ENCODE assay signal across 25 mouse cellular contexts in the genomic region with DNA sequence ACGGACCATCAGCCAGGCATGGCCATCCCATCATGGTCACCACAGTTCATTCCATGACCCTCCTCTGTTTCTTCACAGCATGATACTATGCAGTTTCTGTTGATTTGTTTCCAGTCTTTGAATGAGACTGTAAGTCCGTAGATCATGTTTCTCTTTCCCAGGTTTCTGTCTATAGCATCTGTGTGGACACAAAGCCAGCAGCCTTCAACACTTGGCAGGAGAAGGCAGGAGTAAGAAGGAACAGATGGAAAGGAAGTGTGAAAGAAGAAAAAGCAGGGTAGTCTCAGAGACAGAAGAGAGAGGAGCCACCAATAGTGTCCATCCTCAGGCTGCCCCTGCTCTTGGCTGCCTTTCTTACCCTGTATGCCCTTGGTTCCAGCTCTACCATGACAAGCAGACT.
DNase-seq lines count a peak whose midpoint lies in the region; ATAC-seq lines count a peak whose summit lies in the region.
"Had no signal": no experiment of that assay in that cellular context is flagged by ENCODE, and none has a peak within 500 bp of the region (broad histone marks: within the 10 kb centered on the region; RNA-seq: fewer than 3 reads in every experiment).

No protein-coding gene starts in this region.

- H3K4me1 ChIP-seq in forebrain, embryonic 10.5 days, result peaks cover 8% of the 10 kb centered on the region; the same call in 1 of the 2 replicates
- H3K4me1 ChIP-seq in forebrain, embryonic 11.5 days (replicated peaks; ENCODE audit: control insufficient read depth, insufficient read depth, low read length), result no peaks in the 10 kb centered on the region
- no peaks in the 10 kb centered on the region for H3K4me1 ChIP-seq in heart, embryonic 11.5 days (ENCODE audit: control insufficient read depth, insufficient read depth, low read length)
- H3K4me1 ChIP-seq: embryonic facial prominence, embryonic 12.5 days; hindbrain, embryonic 12.5 days had no signal

- no peak overlapping the region for H3K4me3 ChIP-seq in forebrain, embryonic 10.5 days
- no peak overlapping the region for H3K4me3 ChIP-seq in forebrain, embryonic 11.5 days (ENCODE audit: low read depth, low read length)
- H3K4me3 ChIP-seq in heart, embryonic 11.5 days (ENCODE audit: low read depth, low read length), result no peak overlapping the region
- H3K4me3 ChIP-seq: embryonic facial prominence, embryonic 12.5 days; erythroblast, embryonic 14.5 days; heart, embryonic 10.5 days; hindbrain, embryonic 12.5 days; hindbrain, embryonic 15.5 days had no signal

- ATAC-seq in forebrain, embryonic 11.5 days (replicated peaks; ENCODE audit: low FRiP score), result no peak
- ATAC-seq in heart, embryonic 11.5 days (replicated peaks; ENCODE audit: insufficient number of reproducible peaks, low FRiP score, low TSS enrichment), result no peak
- ATAC-seq: forebrain, embryonic 14.5 days; forebrain, postnatal 0 days; intestine, postnatal 0 days; Patski had no signal

- DNase-seq in forebrain, embryonic 10.5 days (ENCODE audit: extremely low spot score, low spot score), result peak; percentile 5
- DNase-seq in forebrain, embryonic 11.5 days (ENCODE audit: low spot score), result no peak
- peak; percentile 41 to 43 for DNase-seq in heart, postnatal 10 days
- peak; percentile 10 for DNase-seq in right cerebral cortex, adult 18-20 months
- no peak for DNase-seq in right cerebral cortex, postnatal 14 days
- peak; percentile 38 for DNase-seq in brain, adult 2 months (ENCODE audit: low read depth, low spot score)
- DNase-seq in lung, postnatal 14 days, result no peak
- DNase-seq: adrenal gland, postnatal 10 days; adrenal gland, postnatal 36 days; cerebellum, adult 11 months; cerebellum, adult 2 months; cerebellum, postnatal 14 days; forebrain, postnatal 0 days; gastrocnemius, postnatal 10 days; heart, adult 11 months; kidney, adult 2 months had no signal

- H3K27ac ChIP-seq in forebrain, embryonic 10.5 days, result no peak overlapping the region
- H3K27ac ChIP-seq in forebrain, embryonic 11.5 days (ENCODE audit: low read depth, low read length), result no peak overlapping the region
- no peak overlapping the region for H3K27ac ChIP-seq in heart, embryonic 11.5 days (ENCODE audit: low read depth, low read length)
- H3K27ac ChIP-seq: embryonic facial prominence, embryonic 12.5 days; heart, embryonic 10.5 days; hindbrain, embryonic 12.5 days; hindbrain, embryonic 15.5 days had no signal

- no peaks in the 10 kb centered on the region for H3K36me3 ChIP-seq in forebrain, embryonic 10.5 days (replicated peaks)
- no peaks in the 10 kb centered on the region for H3K36me3 ChIP-seq in forebrain, embryonic 11.5 days (ENCODE audit: control insufficient read depth, insufficient read depth, low read length)
- no peaks in the 10 kb centered on the region for H3K36me3 ChIP-seq in heart, embryonic 11.5 days (ENCODE audit: control insufficient read depth, insufficient read depth, low read length)
- H3K36me3 ChIP-seq: embryonic facial prominence, embryonic 12.5 days; heart, embryonic 10.5 days; hindbrain, embryonic 12.5 days; hindbrain, embryonic 15.5 days had no signal

- H3K9me3 ChIP-seq in forebrain, embryonic 10.5 days, result no peaks in the 10 kb centered on the region
- H3K9me3 ChIP-seq in forebrain, embryonic 11.5 days (ENCODE audit: control insufficient read depth, low read length), result no peaks in the 10 kb centered on the region
- no peaks in the 10 kb centered on the region for H3K9me3 ChIP-seq in heart, embryonic 11.5 days (replicated peaks; ENCODE audit: control insufficient read depth, low read length)
- H3K9me3 ChIP-seq: embryonic facial prominence, embryonic 12.5 days; heart, embryonic 10.5 days; hindbrain, embryonic 12.5 days; hindbrain, embryonic 15.5 days had no signal

- intact Hi-C loops in heart, postnatal 10 days (cut with DNase I), result loop anchor here (5.0 kb wide), 1 partner anchor 54 kb away; no protein-coding TSS in a partner anchor

- WGBS in forebrain, embryonic 10.5 days, result 90% methylated on average over 2 of the region's 2 CpGs
- 88% methylated on average over 2 of the region's 2 CpGs for WGBS in forebrain, embryonic 11.5 days
- WGBS in heart, embryonic 11.5 days (ENCODE audit: insufficient replicate concordance), result 83% methylated on average over 2 of the region's 2 CpGs

- H3K4me2 ChIP-seq in forebrain, embryonic 11.5 days (ENCODE audit: low read depth, low read length, severe bottlenecking), result no peak overlapping the region
- H3K4me2 ChIP-seq in heart, embryonic 11.5 days, result no peak overlapping the region
- H3K4me2 ChIP-seq: embryonic facial prominence, embryonic 12.5 days; hindbrain, embryonic 12.5 days; hindbrain, embryonic 15.5 days had no signal

- H3K9ac ChIP-seq in forebrain, embryonic 11.5 days (ENCODE audit: low read length), result no peak overlapping the region
- no peak overlapping the region for H3K9ac ChIP-seq in heart, embryonic 11.5 days (ENCODE audit: low read depth, low read length)
- H3K9ac ChIP-seq: embryonic facial prominence, embryonic 12.5 days; forebrain, postnatal 0 days; hindbrain, embryonic 12.5 days; hindbrain, embryonic 15.5 days had no signal

- no peaks in the 10 kb centered on the region for H3K27me3 ChIP-seq in forebrain, embryonic 10.5 days (ENCODE audit: poor library complexity, severe bottlenecking)
- H3K27me3 ChIP-seq in forebrain, embryonic 11.5 days (ENCODE audit: control insufficient read depth, insufficient read depth, low read length), result no peaks in the 10 kb centered on the region
- no peaks in the 10 kb centered on the region for H3K27me3 ChIP-seq in heart, embryonic 11.5 days (ENCODE audit: control insufficient read depth, insufficient read depth, low read length)
- H3K27me3 ChIP-seq: embryonic facial prominence, embryonic 12.5 days; hindbrain, embryonic 12.5 days; hindbrain, embryonic 15.5 days had no signal

Comparison
In these comparisons a context has a peak if more than half of its experiments do, and no peak if none do; other contexts are left out.
1. DNase-seq: peak in forebrain, embryonic 10.5 days (single experiment), heart, postnatal 10 days (2 of 2), right cerebral cortex, adult 18-20 months (single experiment) and brain, adult 2 months (single experiment); none in forebrain, embryonic 11.5 days (single experiment), right cerebral cortex, postnatal 14 days (single experiment) and lung, postnatal 14 days (single experiment).